Mouse (Mus musculus) liver, embryonic 12.5 days (tissue): ENCODE measurements around the gene Snx11. TPM values are rescaled to one million over a fixed set of nuclear protein-coding genes. Genes with fewer than 3 reads are reported as not detected.
"Not testable (repeated sequence)": the region's sequence is repeated elsewhere in the genome, so short reads cannot be mapped to it uniquely, and the experiment has no call there.

Experiments used
- ATAC-seq: fragments of 200-750 bp; cut with Nextera tagmentation; 2 replicates; pipeline ENCODE4 v1.8.0; 2017; ENCODE audit warnings: moderate number of reproducible peaks, mild to moderate bottlenecking, moderate library complexity
- H3K27ac ChIP-seq: fragments of 300-500 bp; sonication (generic); 2 replicates; pipeline ENCODE4 v1.5.1; 2016; ENCODE audit warnings: mild to moderate bottlenecking
- H3K27me3 ChIP-seq: fragments of 300-500 bp; sonication (generic); replicated peaks from 2 replicates; pipeline ENCODE4 v1.6.1; 2016; ENCODE audit warnings: mild to moderate bottlenecking, moderate library complexity
- H3K36me3 ChIP-seq: fragments of 300-500 bp; sonication (generic); 2 replicates; pipeline ENCODE4 v1.6.1; 2016; ENCODE audit warnings: mild to moderate bottlenecking, moderate library complexity
- H3K4me1 ChIP-seq: fragments of 300-500 bp; sonication (generic); 2 replicates; pipeline ENCODE4 v1.6.1; 2016
- H3K4me2 ChIP-seq: fragments of 300-500 bp; sonication (generic); 2 replicates; pipeline ENCODE4 v1.6.1; 2016; ENCODE audit warnings: mild to moderate bottlenecking, moderate library complexity
- H3K4me3 ChIP-seq: fragments of 300-500 bp; sonication (generic); 2 replicates; pipeline ENCODE4 v1.5.1; 2016; ENCODE audit warnings: mild to moderate bottlenecking, moderate library complexity
- H3K9ac ChIP-seq: fragments of 300-500 bp; sonication (generic); 2 replicates; pipeline ENCODE4 v1.6.1; 2016; ENCODE audit warnings: mild to moderate bottlenecking, moderate library complexity
- H3K9me3 ChIP-seq: fragments of 300-500 bp; sonication (generic); replicated peaks from 2 replicates; pipeline ENCODE4 v1.6.1; 2016; ENCODE audit warnings: mild to moderate bottlenecking, moderate library complexity
- WGBS: fragments of 180-500 bp; shearing (Covaris S2); methylation state at CpG from one replicate; pipeline ENCODE4 v1.1.7; 2016; ENCODE audit not compliant: insufficient replicate concordance; 5-methylcytosine and 5-hydroxymethylcytosine counted together
- polyA plus RNA-seq: library from polyadenylated mRNA; unstranded; fragments of >200 nt; fragmentation: Nextera tagmentation; extraction: Ambion mirVana; gene quantifications from 2 replicates; pipeline ENCODE4 v1.2.1, GENCODE M21; 2016

Snx11 gene
- polyA plus RNA-seq, 1 experiment from 2014 or later, result 14.4 TPM

DNA sequence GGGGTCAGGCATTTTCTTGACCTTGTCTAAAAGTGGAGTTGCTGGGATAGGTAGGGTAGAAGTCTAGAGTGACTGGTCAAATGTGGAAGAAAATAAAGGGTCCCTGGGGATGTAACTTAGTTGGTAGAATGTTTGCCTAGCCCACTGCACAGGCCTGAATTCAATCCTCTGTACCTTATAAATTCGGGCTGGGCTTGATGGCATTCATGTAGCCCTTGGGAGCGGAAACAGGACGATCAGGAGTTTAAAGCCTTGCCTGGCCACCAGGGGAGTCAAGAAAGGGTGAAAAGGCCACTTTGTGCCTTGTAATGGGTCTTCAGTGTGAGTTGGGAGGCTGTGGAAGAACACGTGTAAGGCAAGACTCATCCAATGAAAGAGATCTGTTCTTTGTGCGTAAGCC lies 12.6 kb upstream of the Snx11 start:
- peak overlapping the region; percentile 91 for H3K9ac ChIP-seq
- H3K27ac ChIP-seq, result peak overlapping the region; percentile 95
- WGBS, result 10% methylated on average over 5 of the region's 5 CpGs
- ATAC-seq, result no peak
- H3K9me3 ChIP-seq, result no peaks in the 10 kb centered on the region
- peaks cover 30% of the 10 kb centered on the region for H3K36me3 ChIP-seq
- H3K27me3 ChIP-seq, result no peaks in the 10 kb centered on the region
- peak overlapping the region; percentile 91 for H3K4me2 ChIP-seq
- peaks cover 46% of the 10 kb centered on the region for H3K4me1 ChIP-seq
- H3K4me3 ChIP-seq, result peak overlapping the region; percentile 90

DNA sequence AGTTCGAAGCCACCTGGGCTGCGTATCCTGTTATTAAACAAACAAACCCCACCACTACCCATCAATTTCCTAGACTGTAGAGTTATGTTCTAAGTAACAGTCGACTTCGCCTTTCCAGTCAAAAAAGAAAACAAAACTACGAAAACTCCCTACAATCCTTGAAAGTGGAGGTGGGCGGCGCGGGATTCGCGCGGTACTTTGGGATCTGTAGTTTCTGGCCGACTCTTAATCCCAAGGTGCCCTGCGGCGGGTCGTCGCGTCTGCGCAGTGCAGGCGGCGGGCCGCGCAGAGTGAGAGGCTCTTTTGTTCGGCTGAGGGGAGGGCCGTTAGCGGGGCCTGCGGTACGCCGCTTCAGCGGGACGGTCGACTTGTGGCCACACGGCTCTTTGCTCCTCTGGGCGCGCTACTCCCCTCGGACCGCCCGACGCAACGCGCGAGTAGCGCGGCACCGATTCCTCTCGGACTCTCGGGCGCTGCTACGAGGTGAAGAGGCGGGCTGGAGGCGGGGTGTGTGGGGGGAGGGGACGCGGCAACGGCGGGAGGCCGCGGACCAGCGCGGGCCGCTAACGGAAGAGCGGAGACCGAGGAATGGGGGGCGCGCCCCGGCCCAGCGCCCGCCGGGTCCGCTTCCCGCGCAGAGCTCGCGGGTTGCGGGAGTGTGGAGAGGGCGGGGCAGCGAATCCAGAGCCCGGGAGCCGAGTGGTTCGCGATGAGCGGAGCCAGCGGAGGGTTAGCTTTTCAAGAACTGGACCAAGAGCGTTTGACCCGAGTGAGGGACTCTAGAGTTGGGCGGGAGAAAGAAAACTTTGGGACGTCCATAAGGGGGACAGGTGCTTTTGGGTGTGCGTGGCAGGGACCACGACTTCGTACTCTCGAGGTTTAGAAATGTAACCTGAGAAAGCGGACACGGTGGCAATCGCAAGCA lies 11.8 kb upstream of the Snx11 start, which contains the start of gene Cbx1:
TSS of gene Cbx1 (plus strand) at position 257 of the 925 bp plus-strand sequence.
- no peaks in the 10 kb centered on the region for H3K27me3 ChIP-seq
- peak within 1 kb of the TSS; percentile 91 for H3K4me2 ChIP-seq
- peak within 1 kb of the TSS; percentile 90 for H3K4me3 ChIP-seq
- 1% methylated on average over 93 of the region's 93 CpGs for WGBS
- no peaks in the 10 kb centered on the region for H3K9me3 ChIP-seq
- peaks cover 43% of the 10 kb centered on the region for H3K4me1 ChIP-seq
- peaks cover 23% of the 10 kb centered on the region for H3K36me3 ChIP-seq
- ATAC-seq, result peak; percentile 97
- peak within 1 kb of the TSS; percentile 95 for H3K27ac ChIP-seq
- H3K9ac ChIP-seq, result peak within 1 kb of the TSS; percentile 91

DNA sequence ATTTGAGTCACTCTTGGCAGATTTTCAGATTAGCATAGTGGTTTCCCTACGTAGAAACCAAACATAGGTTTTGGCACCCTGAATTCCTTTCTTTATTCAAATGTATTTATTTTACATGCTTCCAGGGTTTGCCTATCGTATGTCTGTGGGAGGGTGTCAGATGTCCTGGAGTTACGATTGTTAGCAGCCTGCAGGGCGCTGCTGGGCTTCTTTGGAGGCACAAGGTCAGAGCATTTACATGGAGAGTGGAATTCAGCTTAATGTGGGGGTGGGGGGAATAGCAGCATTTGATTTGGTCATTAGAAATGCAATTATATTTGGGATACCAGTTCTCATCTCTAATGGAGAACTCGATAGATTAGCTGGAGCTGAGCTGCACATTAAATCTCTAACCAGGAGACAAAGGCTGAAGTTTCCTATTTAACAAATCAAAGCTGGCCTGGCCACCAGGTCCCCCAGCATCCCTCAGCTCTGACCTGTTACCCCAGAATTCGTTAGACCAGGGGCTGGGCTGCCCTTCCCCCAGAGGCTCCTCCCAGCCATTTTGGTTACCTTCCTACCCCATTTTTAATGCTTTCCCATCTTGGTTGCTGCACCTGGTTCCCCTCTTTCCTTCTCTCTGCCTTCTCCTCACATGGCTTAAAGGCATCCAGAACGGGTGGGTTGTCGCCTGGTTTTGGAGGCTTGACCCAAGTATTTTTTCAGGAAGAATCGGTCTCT lies 9.5 kb upstream of the Snx11 start:
- no peak overlapping the region for H3K4me3 ChIP-seq
- H3K9me3 ChIP-seq, result no peaks in the 10 kb centered on the region
- WGBS, result 61% methylated on average over 9 of the region's 9 CpGs
- H3K4me1 ChIP-seq, result peaks cover 27% of the 10 kb centered on the region
- peaks cover 13% of the 10 kb centered on the region for H3K36me3 ChIP-seq
- no peaks in the 10 kb centered on the region for H3K27me3 ChIP-seq
- no peak for ATAC-seq
- no peak overlapping the region for H3K9ac ChIP-seq
- H3K27ac ChIP-seq, result no peak overlapping the region
- H3K4me2 ChIP-seq, result no peak overlapping the region

DNA sequence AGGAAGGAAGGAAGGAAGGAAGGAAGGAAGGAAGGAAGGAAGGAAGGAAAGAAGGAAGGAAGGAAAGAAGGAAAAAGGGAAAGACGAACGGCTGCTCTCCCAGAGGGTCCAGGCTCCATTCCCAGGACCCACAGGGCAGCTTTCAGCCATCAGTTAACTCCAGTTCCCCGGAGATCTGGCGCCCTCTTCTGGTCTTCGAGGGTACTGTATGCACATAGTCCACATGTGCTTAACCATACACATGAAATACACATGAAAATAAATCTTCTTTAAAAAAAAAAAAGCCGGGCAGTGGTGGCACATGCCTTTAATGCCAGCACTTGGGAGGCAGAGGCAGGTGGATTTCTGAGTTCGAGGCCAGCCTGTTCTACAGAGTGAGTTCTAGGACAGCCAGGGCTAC lies 7.5 kb upstream of the Snx11 start:
- H3K27ac ChIP-seq, H3K9me3 ChIP-seq, H3K4me2 ChIP-seq, H3K4me1 ChIP-seq, ATAC-seq, H3K9ac ChIP-seq, H3K36me3 ChIP-seq, H3K4me3 ChIP-seq, H3K27me3 ChIP-seq: not testable (repeated sequence)
- WGBS, result 13% methylated on average over 7 of the region's 7 CpGs

DNA sequence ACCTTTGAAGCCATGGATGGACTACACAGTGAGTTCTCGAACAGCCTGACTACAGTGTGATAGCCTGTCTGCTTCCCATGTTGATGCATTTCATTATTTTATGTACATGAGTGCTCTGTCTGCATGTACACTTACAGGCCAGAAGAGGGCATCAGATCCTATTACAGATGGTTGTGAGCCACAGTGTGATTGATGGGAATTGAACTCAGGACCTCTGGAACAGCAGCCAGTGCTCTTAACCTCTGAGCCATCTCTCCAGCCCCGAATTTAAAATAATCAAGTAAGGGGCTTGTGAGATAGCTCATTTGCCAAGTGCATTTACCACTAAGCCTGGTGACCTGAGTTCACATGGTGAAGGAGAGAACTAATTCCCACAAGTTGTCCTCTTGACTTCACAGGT lies 4.1 kb upstream of the Snx11 start:
- WGBS, result 46% methylated on average over 2 of the region's 2 CpGs
- Histone ChIP-seq H3K9me3 (no peaks in the 10 kb centered on the region), H3K27me3 (no peaks in the 10 kb centered on the region), H3K4me3 (no peak overlapping the region), H3K4me1 (peaks cover 12% of the 10 kb centered on the region), H3K36me3 (no peaks in the 10 kb centered on the region), H3K9ac (no peak overlapping the region), H3K4me2 (no peak overlapping the region), H3K27ac (no peak overlapping the region)
- ATAC-seq, result no peak

DNA sequence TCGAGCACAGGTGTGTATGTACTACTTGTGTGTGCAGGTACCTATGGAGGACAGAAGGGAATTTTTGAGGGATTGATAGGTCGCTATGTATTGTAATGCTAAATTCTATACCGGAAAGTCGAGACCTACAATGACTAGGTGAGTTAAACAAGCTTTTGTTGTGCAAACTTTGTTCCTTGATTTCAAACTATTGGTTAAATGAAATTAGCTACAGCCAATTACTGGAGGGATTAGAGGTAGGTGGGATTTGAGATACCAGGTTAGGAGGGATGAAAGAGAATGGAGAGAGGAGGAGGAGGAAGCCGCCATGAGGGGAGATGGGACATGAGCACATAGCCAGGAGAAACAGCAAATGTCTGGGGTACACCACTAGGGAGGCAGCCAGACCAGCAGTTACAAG lies 2.9 kb upstream of the Snx11 start:
- ATAC-seq, result no peak
- WGBS, result 60% methylated on average over 5 of the region's 5 CpGs

DNA sequence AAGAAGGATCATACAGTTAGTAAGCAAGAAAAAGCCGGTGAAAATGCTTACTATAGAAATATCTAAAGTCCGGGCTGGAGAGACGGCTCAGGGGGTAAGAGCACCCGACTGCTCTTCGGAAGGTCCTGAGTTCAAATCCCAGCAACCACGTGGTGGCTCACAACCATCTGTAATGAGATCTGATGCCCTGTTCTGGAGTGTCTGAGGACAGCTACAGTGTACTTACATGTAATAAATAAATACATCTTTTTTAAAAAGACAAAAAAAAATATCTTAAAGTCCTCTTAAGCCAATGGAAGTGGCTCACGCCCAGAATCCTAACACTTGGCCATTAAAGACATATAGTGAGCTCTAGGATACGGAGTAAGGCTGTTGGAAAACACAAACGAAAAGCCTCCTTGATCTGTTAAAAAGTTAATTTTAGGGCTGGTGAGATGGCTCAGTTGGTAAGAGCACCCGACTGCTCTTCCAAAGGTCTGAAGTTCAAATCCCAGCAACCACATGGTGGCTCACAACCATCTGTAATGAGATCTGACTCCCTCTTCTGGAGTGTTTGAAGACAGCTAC lies 785 bp upstream of the Snx11 start:
- not testable (repeated sequence) for ATAC-seq, H3K9me3 ChIP-seq, H3K36me3 ChIP-seq, H3K27me3 ChIP-seq
- H3K27ac ChIP-seq, result peak overlapping the region; percentile 87
- peak overlapping the region; percentile 79 for H3K9ac ChIP-seq
- peak overlapping the region; percentile 90 for H3K4me2 ChIP-seq
- 56% methylated on average over 10 of the region's 10 CpGs for WGBS
- peaks cover 17% of the 10 kb centered on the region for H3K4me1 ChIP-seq
- H3K4me3 ChIP-seq, result peak overlapping the region; percentile 80

More for the DNA sequence above, 2.9 kb upstream of the Snx11 start:
- Histone ChIP-seq H3K27ac (no peak overlapping the region), H3K4me2 (no peak overlapping the region), H3K36me3 (no peaks in the 10 kb centered on the region), H3K27me3 (no peaks in the 10 kb centered on the region), H3K4me3 (no peak overlapping the region), H3K9ac (no peak overlapping the region), H3K4me1 (peaks cover 17% of the 10 kb centered on the region), H3K9me3 (no peaks in the 10 kb centered on the region)

DNA sequence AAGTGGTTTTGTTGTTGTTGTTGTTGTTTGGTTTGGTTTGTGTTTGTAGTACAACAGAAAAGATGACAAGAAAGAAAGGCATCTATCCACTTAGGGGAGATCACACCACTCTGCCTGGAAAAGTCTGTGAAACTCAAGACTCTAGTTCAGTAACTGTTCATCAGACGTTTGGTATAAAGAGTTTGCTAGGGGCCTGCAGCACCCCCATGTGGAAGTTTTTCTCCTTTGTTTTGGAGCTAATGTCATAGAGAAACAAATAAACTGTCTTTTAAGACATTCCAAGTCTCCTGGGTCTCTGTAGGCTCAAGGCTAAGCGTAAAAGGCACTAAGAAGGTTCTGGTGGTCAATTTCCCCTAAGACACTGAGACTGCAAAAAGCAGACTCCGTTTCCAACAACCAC lies 1.3 kb downstream of the Snx11 start:
- peak overlapping the region; percentile 79 for H3K9ac ChIP-seq

DNA sequence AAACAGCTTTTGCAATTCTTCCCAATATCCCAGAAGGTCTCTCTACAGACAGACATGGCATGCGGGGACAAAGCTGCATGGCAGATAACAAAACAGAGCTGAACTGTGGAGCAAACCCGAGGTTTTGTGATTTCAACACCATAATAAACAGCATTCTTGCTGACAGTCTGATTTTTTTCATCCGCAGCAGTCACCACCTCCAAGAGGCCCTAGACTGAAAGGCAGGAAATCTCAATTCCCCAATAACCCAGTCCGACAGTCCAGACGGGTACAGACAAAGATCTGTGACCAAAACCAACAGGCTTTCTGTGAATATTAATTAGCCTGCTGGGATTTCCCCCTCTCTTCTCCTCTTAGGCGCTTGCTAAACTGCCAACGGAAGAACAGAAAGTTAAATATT lies 1.7 kb downstream of the Snx11 start:
- Histone ChIP-seq H3K4me2 (peak overlapping the region; percentile 90; the same call in 1 of the 2 replicates), H3K27ac (no peak overlapping the region), H3K27me3 (no peaks in the 10 kb centered on the region), H3K9me3 (no peaks in the 10 kb centered on the region), H3K36me3 (peaks cover 31% of the 10 kb centered on the region), H3K4me3 (no peak overlapping the region), H3K9ac (no peak overlapping the region), H3K4me1 (peaks cover 17% of the 10 kb centered on the region)
- WGBS, result 70% methylated on average over 7 of the region's 7 CpGs
- ATAC-seq, result no peak

More for the DNA sequence above, 1.3 kb downstream of the Snx11 start:
- WGBS, result 56% methylated on average over 3 of the region's 3 CpGs
- peak overlapping the region; percentile 87; the same call in 1 of the 2 replicates for H3K27ac ChIP-seq
- no peak for ATAC-seq
- H3K27me3 ChIP-seq, result no peaks in the 10 kb centered on the region
- no peaks in the 10 kb centered on the region for H3K9me3 ChIP-seq
- H3K4me3 ChIP-seq, result peak overlapping the region; percentile 80
- peaks cover 17% of the 10 kb centered on the region for H3K4me1 ChIP-seq
- H3K36me3 ChIP-seq, result peaks cover 27% of the 10 kb centered on the region
- H3K4me2 ChIP-seq, result peak overlapping the region; percentile 90

DNA sequence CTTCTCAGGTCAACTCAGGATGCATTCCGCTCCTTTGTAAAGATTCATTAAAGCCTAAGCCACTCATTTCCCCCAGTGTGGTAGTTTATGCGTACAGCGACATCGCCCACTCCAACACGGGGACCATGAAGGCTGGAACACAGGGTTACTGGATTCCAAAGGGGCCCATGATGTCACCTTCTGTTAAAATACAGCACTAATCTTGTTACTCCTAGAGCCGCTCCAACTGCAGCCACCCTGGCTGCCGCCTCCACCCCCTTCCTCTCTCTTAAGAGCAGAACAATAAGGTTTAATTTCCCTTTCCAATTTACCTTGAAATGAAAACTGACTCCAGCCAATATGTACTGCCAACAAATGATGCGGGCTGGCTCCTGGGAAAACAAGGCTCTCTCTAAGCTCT lies 2.3 kb downstream of the Snx11 start:
- ATAC-seq, result no peak
- no peaks in the 10 kb centered on the region for H3K9me3 ChIP-seq
- peaks cover 37% of the 10 kb centered on the region for H3K36me3 ChIP-seq
- H3K4me1 ChIP-seq, result peaks cover 17% of the 10 kb centered on the region
- H3K27ac ChIP-seq, result no peak overlapping the region
- H3K27me3 ChIP-seq, result no peaks in the 10 kb centered on the region
- H3K9ac ChIP-seq, result no peak overlapping the region
- WGBS, result 85% methylated on average over 8 of the region's 8 CpGs
- H3K4me3 ChIP-seq, result no peak overlapping the region
- no peak overlapping the region for H3K4me2 ChIP-seq

DNA sequence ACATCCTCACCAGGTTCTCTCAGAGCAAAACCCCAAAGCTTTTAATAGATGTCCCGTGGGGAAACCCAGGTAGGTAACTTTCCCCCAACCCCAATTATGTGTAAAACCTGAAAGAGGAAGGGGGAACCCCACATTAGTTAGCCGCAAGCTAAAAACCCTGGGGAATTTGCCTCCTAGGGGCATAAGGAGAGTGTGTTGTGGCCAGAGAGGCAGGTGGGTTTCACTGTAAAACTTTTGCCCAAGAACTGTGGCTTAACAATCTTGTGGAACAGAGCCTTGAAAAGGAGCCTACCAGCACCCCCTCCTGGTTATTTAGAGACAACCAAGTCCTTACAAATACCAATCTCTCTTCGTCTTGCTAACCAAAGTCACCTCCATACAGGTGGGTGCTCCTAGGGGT lies 2.8 kb downstream of the Snx11 start:
- no peak for ATAC-seq
- H3K4me1 ChIP-seq, result peaks cover 17% of the 10 kb centered on the region
- H3K36me3 ChIP-seq, result peaks cover 42% of the 10 kb centered on the region
- no peaks in the 10 kb centered on the region for H3K27me3 ChIP-seq
- no peaks in the 10 kb centered on the region for H3K9me3 ChIP-seq
- no peak overlapping the region for H3K4me2 ChIP-seq
- no peak overlapping the region for H3K9ac ChIP-seq
- no peak overlapping the region for H3K4me3 ChIP-seq
- H3K27ac ChIP-seq, result no peak overlapping the region
- WGBS, result 55% methylated on average over 3 of the region's 3 CpGs

DNA sequence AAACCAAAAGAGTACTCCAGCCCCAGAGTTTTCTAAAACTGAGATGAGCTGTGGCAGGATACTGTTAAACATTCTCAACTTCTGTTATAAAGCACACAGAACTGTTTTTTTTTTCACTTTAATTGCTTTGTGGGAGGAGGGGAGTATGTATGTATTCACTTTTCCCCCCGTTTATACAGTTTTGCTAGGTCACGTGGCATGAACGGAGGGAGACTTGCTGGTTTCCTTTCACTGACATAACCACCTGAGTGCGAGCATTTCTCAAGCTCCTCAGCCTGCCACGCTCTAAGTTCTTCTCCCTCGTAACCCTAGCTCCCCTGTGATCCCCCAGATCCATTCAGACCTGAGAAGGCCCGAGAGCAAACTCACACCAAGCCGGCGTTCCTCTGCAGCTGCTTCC lies 4.9 kb downstream of the Snx11 start:
- Histone ChIP-seq H3K27ac (no peak overlapping the region), H3K9me3 (no peaks in the 10 kb centered on the region), H3K27me3 (no peaks in the 10 kb centered on the region), H3K4me2 (no peak overlapping the region), H3K36me3 (peaks cover 63% of the 10 kb centered on the region), H3K9ac (no peak overlapping the region), H3K4me1 (peaks cover 11% of the 10 kb centered on the region), H3K4me3 (no peak overlapping the region)
- ATAC-seq, result no peak
- 88% methylated on average over 9 of the region's 9 CpGs for WGBS
